Mouse (Mus musculus): ENCODE data around the gene Gm11555.
"Not testable (repeated sequence)": the region's sequence is repeated elsewhere in the genome, so short reads cannot be mapped to it uniquely, and the experiment has no call there.

Gm11555 gene

GRCm38 (mm10) chr11:99603208-99603607 is 46.8 kb downstream of the Gm11555 start, which contains the start of gene Gm11938:
Gene Gm11938 (minus strand): TSS chr11:99603308.
- DNase-seq (ENCODE audit: low read depth, low spot score) = not testable (repeated sequence)
